21 mouse cellular contexts compared by ENCODE assay signal in the genomic region with DNA sequence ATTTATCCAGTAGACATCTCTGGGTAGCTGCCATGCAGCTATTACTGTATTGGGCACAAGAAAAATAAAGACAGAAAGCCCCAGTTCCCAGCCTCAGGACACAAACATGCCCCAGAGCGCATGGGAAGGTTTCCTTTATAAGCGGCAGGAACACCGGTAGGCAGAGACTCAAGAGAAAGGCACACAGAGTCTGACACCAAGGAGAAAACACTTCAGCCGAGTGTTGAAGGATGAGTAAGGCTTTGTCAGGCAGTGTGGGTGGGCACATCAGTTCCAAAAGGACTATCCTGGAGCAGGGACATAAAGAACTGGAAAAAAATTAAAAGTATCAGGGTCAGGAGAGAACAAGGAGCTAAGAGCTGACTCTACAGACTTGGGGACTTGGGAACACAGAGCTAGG.
DNase-seq lines count a peak whose midpoint lies in the region; ATAC-seq and TF ChIP-seq lines count a peak whose summit lies in the region.
"Had no signal": no experiment of that assay in that cellular context is flagged by ENCODE, and none has a peak within 500 bp of the region (broad histone marks: within the 10 kb centered on the region; RNA-seq: fewer than 3 reads in every experiment).

No protein-coding gene starts in this region.

- H3K4me3 ChIP-seq in midbrain, postnatal 0 days (ENCODE audit: low read depth, low read length) = no peak overlapping the region
- no peak overlapping the region for H3K4me3 ChIP-seq in midbrain, embryonic 16.5 days (ENCODE audit: low read depth, low read length)
- H3K4me3 ChIP-seq in limb, embryonic 12.5 days (replicated peaks) = no peak overlapping the region
- H3K4me3 ChIP-seq: heart, embryonic 15.5 days; hindbrain, embryonic 12.5 days; kidney, embryonic 15.5 days; midbrain, embryonic 15.5 days had no signal

- H3K36me3 ChIP-seq in midbrain, postnatal 0 days (ENCODE audit: insufficient read depth, low read length) = no peaks in the 10 kb centered on the region
- no peaks in the 10 kb centered on the region for H3K36me3 ChIP-seq in midbrain, embryonic 16.5 days (ENCODE audit: control insufficient read depth, insufficient read depth, low read length)
- H3K36me3 ChIP-seq in limb, embryonic 12.5 days = no peaks in the 10 kb centered on the region
- H3K36me3 ChIP-seq: heart, embryonic 15.5 days; hindbrain, embryonic 12.5 days; kidney, embryonic 15.5 days; midbrain, embryonic 15.5 days had no signal

- H3K9ac ChIP-seq in midbrain, postnatal 0 days (replicated peaks; ENCODE audit: low read length, poor library complexity, severe bottlenecking) = no peak overlapping the region
- H3K9ac ChIP-seq in midbrain, embryonic 16.5 days (ENCODE audit: low read depth, low read length) = no peak overlapping the region
- no peak overlapping the region for H3K9ac ChIP-seq in limb, embryonic 12.5 days (replicated peaks)
- H3K9ac ChIP-seq: heart, embryonic 15.5 days; hindbrain, embryonic 12.5 days; kidney, embryonic 15.5 days; midbrain, embryonic 15.5 days had no signal

- ATAC-seq in midbrain, postnatal 0 days (ENCODE audit: low FRiP score) = no peak
- ATAC-seq in midbrain, embryonic 16.5 days = no peak
- ATAC-seq in erythroid progenitor cell, adult 5-6 weeks (replicated peaks; ENCODE audit: low FRiP score, poor library complexity, severe bottlenecking) = 0 out of 2 replicates have a peak, but pooled peaks have one; percentile 39
- ATAC-seq in limb, embryonic 12.5 days (ENCODE audit: insufficient number of reproducible peaks, insufficient read depth, low FRiP score, low TSS enrichment, low read depth) = 0 out of 2 replicates have a peak, but pooled peaks have one; percentile 20
- ATAC-seq: intestine, embryonic 16.5 days; midbrain, embryonic 15.5 days had no signal

- no peaks in the 10 kb centered on the region for H3K27me3 ChIP-seq in midbrain, postnatal 0 days (ENCODE audit: insufficient read depth, low read length)
- H3K27me3 ChIP-seq in midbrain, embryonic 16.5 days (ENCODE audit: control insufficient read depth, insufficient read depth, low read depth, low read length) = no peaks in the 10 kb centered on the region
- H3K27me3 ChIP-seq in limb, embryonic 12.5 days = peaks cover 21% of the 10 kb centered on the region
- H3K27me3 ChIP-seq: heart, embryonic 15.5 days; hindbrain, embryonic 12.5 days; kidney, embryonic 15.5 days; midbrain, embryonic 15.5 days had no signal

- WGBS in midbrain, postnatal 0 days = 37% methylated on average over 4 of the region's 4 CpGs
- WGBS in midbrain, embryonic 16.5 days = 28% methylated on average over 4 of the region's 4 CpGs
- WGBS in limb, embryonic 12.5 days = 52% methylated on average over 4 of the region's 4 CpGs

- TF ChIP-seq CTCF in midbrain, postnatal 0 days (IDR thresholded peaks at IDR 0.05) = no peak

- no peak overlapping the region for H3K27ac ChIP-seq in midbrain, postnatal 0 days (ENCODE audit: low read depth, low read length)
- H3K27ac ChIP-seq in midbrain, embryonic 16.5 days (ENCODE audit: low read length) = no peak overlapping the region
- peak overlapping the region; percentile 50; the same call in 1 of the 2 replicates for H3K27ac ChIP-seq in limb, embryonic 12.5 days
- H3K27ac ChIP-seq: heart, embryonic 15.5 days; hindbrain, embryonic 12.5 days; kidney, embryonic 15.5 days; midbrain, embryonic 15.5 days had no signal

- no peaks in the 10 kb centered on the region for H3K4me1 ChIP-seq in midbrain, postnatal 0 days (ENCODE audit: insufficient read depth, low read length)
- H3K4me1 ChIP-seq in midbrain, embryonic 16.5 days (ENCODE audit: control insufficient read depth, insufficient read depth, low read length) = no peaks in the 10 kb centered on the region
- H3K4me1 ChIP-seq in limb, embryonic 12.5 days (replicated peaks) = peaks cover 17% of the 10 kb centered on the region
- H3K4me1 ChIP-seq: heart, embryonic 15.5 days; kidney, embryonic 15.5 days; midbrain, embryonic 15.5 days had no signal

- DNase-seq in frontal cortex, adult 2 months (ENCODE audit: extremely low spot score in 1 of 2, low spot score in 1 of 2) = peak; percentile 26 to 62
- DNase-seq in frontal cortex, postnatal 14 days (ENCODE audit: low spot score in 2 of 2) = no peak
- peak; percentile 10 for DNase-seq in midbrain, postnatal 0 days (ENCODE audit: low spot score)
- no peak for DNase-seq in cerebellum, postnatal 25 days
- no peak for DNase-seq in ovary, postnatal 14 days (ENCODE audit: low spot score)
- DNase-seq: adrenal gland, postnatal 10 days; B cell, adult 2 months; cerebellum, adult 2 months; layer of hippocampus, postnatal 36 days; lung, adult 2 months; lung, postnatal 4 days; thymus, postnatal 4 days had no signal

- no peak overlapping the region for H3K4me2 ChIP-seq in midbrain, postnatal 0 days (ENCODE audit: low read depth, low read length, poor library complexity, severe bottlenecking)
- no peak overlapping the region for H3K4me2 ChIP-seq in midbrain, embryonic 16.5 days (ENCODE audit: low read length)
- H3K4me2 ChIP-seq in limb, embryonic 12.5 days = no peak overlapping the region
- H3K4me2 ChIP-seq: heart, embryonic 15.5 days; hindbrain, embryonic 12.5 days; kidney, embryonic 15.5 days; liver, embryonic 11.5 days; midbrain, embryonic 15.5 days had no signal

- no peaks in the 10 kb centered on the region for H3K9me3 ChIP-seq in midbrain, postnatal 0 days (ENCODE audit: low read length)
- no peaks in the 10 kb centered on the region for H3K9me3 ChIP-seq in midbrain, embryonic 16.5 days (replicated peaks; ENCODE audit: control insufficient read depth, low read length, poor library complexity, severe bottlenecking)
- no peaks in the 10 kb centered on the region for H3K9me3 ChIP-seq in limb, embryonic 12.5 days
- H3K9me3 ChIP-seq: heart, embryonic 15.5 days; hindbrain, embryonic 12.5 days; kidney, embryonic 15.5 days; midbrain, embryonic 15.5 days had no signal

Comparison
In these comparisons a context has a peak if more than half of its experiments do, and no peak if none do; other contexts are left out.
1. DNase-seq: peak in frontal cortex, adult 2 months (2 of 2) and midbrain, postnatal 0 days (single experiment); none in frontal cortex, postnatal 14 days (0 of 2), cerebellum, postnatal 25 days (0 of 2) and ovary, postnatal 14 days (single experiment).
2. ATAC-seq: peak in erythroid progenitor cell, adult 5-6 weeks (single experiment) and limb, embryonic 12.5 days (single experiment); none in midbrain, postnatal 0 days (single experiment) and midbrain, embryonic 16.5 days (single experiment).